Mouse (Mus musculus) thymus, postnatal 0 days (tissue): ENCODE measurements around the gene Adam33. TPM values are rescaled to one million over a fixed set of nuclear protein-coding genes. Genes with fewer than 3 reads are reported as not detected.
"Not testable (repeated sequence)": the region's sequence is repeated elsewhere in the genome, so short reads cannot be mapped to it uniquely, and the experiment has no call there.

Experiments used
- DNase-seq: peaks from one replicate; pipeline ENCODE4 v3.0.0-alpha.2; 2015; ENCODE audit warnings: low spot score
- polyA plus RNA-seq: library from polyadenylated mRNA; unstranded; fragments of >200 nt; fragmentation: Nextera tagmentation; extraction: Ambion mirVana; gene quantifications from 2 replicates; pipeline ENCODE4 v1.2.1, GENCODE M21; 2015

Gene Adam33
- polyA plus RNA-seq, 1 experiment from 2014 or later, result 0.91 TPM

DNA sequence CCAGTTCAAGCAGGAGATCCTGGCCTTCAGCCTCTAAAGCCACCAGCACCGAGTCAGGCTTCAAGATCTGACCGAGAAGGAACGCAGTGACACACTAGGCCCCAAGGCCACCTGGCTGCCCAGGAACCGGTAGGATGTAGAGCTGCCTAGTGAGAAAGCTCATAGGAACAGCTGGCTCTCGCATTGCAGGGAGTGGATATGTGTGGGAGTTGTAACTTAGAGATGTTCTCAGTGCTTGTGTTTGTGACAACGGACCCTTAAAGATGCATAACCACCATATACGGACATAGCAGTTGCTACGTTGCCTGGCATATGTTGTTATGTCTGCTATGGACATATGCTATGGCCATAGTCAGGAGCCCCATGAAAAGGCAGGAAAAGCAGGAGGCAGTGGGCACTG lies 4.9 kb downstream of the Adam33 start:
- no peak for DNase-seq

DNA sequence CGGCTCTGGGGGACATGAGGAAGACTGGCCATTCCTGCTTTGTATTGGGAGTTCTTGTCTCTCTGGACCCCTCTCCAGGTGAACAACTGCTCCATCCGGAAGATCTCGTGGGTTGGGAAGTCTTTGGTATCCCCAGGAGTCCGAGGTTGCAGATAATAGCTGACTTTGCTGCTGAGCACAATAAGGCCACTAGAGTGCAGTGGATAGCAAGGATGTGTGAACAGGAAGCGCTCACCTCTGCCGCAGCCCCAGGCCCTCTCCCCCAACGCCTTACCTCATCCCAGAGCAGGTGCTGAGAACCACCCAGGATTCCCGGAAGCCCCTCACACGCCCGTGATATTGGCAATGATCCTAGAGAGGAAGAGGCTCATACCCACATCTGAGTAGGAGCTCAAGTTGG lies 7.4 kb downstream of the Adam33 start:
- peak; percentile 56 for DNase-seq

DNA sequence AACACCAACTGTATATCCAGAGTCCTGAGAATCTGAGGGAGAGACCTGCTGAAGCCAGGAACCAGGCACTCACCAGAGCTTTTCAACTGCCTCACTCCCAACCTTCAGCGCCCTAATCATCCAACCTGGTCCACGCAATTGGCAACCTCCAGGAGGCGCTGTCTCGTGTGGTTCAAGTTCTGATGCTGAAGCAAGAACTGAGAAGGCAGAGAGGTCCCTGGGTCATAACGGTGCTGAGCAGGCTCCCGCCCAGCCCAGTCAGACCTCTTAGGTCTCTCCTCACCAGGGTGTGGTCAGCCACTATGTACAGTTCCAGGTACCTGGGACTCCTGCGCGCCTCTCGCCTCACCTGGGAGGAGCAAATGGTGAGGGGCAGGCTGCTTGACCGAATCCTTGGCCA lies 8.0 kb downstream of the Adam33 start:
- peak; percentile 63 for DNase-seq

DNA sequence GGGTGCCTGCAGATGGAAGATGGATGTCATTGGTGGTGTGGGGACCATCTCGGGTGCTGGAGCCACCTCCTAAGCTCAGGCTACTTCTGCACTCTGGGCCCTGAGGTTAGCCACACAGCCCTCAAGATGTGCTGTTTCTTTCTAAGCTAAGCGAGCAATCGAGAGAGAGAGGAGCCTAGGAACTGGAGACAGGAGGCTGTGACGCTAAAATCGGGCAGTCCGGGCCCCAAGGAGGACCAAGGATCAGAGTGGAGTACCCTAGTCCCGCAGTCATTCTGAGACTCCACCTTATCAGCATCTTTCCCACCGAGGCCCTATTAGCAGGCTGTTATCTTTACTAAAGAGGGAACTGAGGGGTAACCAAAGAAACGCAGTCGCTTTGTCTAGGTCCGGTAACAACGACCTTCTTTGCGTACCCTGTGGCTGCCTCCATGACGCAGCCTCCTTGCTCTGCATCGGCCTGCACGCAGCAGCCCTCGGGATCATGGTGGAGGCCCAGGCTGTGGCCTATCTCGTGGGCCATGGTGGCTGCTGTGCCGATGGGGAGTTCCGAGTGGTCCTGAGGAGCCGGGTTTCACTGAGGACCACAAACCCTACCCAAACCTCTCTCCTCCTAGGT lies 8.9 kb downstream of the Adam33 start:
- no peak for DNase-seq

DNA sequence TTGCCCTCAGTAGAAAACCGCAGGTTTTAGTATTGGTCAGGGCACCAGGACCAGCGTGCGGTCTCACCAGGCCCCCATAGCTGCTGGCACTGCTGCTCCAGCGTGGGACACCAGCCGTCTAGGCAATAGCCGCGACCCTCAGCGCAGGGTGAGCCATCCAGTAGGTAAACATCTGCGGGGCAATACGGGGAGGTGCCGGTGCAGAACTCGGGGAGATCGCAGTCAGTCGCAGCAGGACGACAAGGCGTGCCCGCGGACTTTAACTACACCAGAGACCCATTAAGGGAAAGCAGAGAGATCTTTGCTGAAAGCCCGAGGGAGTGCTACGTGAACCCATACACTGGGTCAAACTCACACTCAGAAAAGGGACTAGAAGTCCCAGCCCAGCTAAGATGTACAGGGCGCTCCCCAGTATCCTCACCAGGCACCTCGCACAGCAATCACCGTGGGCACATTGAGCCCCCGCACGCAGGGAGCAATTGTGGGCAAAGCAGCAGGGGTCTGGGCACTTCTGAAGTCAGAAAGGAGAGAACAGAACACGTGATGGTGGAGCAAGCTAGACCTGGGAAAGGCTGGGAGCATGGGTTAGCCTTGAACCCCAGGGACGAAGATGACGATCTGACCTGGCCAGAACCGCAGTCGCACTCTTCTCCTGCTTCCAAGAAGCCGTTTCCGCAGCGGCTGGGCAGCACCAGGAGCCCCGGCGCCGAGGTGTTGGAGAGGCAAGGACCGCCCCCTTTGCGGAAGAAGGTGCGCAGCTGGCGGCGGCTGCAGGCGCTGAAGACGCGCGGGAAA lies 9.6 kb downstream of the Adam33 start:
- peak; percentile 22 for DNase-seq

DNA sequence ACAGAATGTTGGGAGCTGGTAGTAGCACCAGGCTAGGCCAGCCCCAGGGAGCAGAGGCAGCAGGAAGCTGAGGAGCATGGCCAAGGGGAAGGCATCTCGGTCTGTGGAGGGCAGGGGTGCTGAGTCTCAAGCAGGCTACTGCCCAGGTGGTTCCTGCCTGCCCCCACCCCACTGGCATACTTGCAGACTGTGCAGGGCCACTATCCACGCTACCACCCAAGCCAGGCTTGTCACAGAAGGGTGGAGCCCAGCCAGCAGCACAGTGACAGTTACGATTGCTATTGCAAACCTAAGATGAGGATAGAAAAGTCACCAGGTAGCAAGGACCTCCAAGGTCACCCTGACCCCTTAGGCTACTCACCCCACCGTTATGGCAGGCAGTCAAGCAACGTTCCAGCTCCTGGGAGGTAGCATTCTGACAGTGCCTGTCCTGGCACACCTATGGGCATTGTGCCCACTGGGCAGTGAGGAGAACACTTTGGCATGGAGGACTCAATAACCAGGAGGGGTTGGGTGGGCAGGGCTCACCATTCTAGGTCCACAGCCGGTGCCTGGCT lies 10.7 kb downstream of the Adam33 start:
- DNase-seq, result no peak

DNA sequence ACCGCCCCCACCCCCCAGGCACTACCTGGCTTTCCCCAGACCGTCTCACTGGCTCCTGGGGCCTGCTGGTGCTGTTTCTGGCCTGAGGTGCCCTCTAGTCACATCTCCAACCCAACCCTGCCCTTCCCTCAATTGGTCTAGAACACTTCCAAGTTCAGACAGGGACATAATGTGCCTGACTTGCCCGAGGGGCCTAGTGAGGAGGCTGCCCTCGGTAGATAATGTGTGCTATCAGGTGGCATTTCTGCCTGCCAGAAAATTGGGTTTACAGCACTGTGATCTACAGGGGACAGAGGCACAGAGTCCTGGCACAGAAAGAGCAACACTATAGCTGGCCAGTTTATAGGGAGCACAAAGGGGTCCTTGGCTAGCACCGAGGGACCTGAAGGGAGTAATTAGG lies 11.6 kb downstream of the Adam33 start:
- DNase-seq, result no peak

DNA sequence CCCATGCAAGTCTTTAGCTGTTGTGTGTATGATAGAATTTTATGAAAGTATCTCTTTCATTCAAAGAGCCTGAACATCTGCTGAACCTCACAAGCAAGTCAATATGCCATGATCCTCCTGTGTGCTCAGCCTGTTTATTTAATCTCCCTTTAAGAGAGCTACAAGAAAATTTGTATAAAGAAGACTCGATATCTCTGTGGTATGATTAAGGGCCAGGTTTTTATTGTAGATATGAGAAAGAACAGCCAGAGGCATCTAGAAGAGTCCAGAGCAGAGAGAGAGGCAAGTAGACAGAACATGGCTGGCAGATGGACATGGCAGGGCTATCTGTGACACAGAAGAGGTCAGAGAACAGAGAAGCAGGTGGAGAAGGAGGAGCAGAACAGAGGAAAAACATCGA lies 17.6 kb downstream of the Adam33 start:
- DNase-seq, result no peak

DNA sequence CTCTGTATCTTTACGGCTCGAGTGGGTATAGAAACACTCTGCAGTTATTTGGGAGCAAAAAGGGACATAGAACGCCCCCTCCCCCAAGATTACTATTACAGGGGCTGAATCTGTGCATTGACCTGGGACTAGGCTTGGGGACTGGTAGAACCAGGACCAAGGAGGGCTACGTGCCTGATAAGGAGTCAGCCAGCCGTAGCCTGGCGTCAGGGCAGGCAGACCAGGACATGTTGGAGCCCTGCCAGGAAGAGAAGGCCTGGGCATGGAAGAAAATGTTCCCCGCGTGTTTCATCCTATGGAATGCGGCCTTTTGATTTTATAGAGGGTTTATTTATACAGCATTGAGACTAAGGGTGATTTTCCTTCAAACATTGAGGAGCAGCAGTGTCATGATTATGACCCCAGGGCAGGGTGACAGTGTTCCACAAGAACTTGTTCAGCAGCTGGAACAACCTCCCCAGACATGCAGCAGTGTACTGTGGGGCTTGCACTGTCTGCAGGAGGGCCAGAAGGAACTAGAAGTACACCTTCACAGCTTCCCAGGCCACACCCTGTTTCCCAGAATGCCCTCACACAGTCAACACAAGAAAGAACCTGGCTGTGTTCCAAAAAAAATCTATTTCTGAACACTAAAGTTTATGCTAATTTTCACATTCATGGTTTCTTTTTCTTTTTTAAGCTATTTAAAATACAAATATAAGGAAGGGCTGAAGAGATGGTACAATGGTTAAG lies 18.5 kb downstream of the Adam33 start:
- DNase-seq, result no peak

DNA sequence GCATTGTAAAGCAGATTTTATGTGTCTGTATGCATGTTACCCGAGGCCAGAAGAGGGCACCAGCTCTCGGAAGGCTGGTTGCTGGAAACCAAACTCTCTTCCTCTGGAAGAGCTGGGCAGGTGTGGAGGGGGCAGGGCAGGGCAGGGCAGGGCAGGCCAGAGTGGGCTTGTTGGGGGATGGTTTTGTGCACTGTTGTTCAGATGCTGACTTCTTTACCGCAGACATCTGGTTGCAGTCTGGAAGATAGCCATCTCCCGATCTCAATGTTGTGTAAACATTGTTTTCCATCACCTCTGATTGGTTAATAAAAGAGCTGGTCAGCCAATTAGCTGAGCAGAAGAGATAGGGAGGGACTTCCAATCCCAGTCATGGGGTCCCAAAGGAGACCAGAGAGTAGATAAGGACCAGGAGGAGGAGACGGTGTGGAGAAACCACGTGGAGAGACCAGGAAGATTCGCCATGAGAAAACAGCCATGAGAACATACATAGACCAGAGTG lies 19.2 kb downstream of the Adam33 start:
- DNase-seq, result no peak

DNA sequence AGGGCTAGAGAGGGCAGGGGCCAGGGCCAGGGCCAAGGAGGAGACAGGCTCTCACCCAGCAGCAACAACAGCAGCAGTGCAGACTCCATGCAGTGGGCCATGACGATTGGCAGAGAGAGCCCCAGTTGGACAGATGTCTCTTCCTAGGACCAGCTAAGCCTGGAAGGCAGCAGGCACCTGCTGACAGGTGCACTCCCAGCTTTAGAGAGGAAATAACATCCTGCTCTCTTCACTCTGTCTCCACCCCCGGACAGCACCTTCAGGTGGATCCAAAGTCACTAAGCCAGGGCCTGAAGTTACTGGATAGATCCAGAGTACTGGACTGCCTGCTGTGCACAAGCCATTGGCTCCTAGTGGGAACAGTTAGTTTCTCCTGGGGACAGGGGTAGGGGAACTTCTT lies 20.6 kb downstream of the Adam33 start, which contains the start of gene Gfra4:
Gene Gfra4 (minus strand): TSS at position 101 of the 400 bp plus-strand sequence.
- DNase-seq, result no peak

DNA sequence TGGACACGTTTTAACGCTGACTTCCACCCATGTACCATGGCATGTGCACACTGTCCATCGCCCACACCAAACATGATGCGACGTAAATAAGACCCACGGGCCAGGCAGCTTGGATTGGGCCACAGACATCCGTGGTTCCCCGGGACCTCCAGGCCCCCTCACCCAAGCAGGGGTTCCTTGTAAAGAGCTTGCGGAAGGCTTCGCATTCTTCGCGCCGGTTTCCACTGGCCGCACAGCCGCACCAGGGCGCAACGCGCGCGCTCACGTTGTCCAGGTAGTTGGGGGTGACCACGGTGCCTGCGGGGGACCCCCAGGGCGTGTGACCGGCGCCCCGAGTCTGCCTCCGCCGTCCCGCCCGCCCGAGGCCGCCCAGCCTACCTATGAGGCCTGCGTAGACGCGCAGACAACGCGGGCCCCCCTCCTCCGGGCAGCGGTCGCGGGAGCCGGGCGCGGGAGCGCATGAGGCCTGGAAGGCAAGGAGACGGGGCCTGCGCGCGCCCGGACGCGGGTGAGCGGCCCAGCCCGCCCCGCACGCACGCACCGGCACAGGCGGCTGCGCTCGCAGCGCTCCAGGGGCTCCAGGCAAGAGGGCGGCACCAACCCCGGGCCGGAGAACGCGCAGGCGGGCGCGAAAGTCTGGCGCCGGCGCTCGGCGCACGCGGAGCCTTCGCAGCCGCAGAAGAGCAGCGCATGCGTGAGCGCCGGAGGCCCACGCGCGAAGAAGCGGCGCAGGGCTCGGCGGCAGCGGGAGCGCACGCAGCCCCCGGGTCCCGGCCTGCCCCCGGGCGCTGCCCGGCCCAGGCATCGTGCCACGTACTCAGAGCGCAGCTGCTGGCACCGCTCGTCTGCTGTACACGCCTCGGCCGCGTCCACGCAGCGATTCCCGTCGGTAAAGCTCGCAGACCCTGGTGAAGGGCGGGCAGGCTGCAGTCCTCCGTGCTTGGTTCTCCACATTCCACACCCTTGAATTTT lies 22.5 kb downstream of the Adam33 start:
- DNase-seq, result no peak

DNA sequence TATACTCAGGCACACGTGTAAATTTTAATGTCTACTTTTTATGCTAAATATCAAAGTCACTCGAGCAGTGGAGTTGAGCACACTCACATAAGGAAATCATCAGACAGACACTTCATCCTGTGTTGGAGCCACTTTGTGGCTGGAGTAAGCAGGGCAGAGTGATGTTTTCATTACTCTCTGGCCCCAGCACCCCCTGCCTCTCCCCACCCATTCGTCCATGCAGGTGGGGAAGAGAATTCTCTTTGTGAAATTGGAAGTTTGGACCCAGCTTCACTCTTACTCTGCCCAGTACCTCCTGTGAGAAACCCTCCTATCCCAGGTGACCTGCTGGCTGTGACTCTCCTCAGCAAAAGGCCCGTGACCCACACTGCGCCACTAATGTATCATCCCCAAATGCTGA lies 24.9 kb downstream of the Adam33 start:
- no peak for DNase-seq

DNA sequence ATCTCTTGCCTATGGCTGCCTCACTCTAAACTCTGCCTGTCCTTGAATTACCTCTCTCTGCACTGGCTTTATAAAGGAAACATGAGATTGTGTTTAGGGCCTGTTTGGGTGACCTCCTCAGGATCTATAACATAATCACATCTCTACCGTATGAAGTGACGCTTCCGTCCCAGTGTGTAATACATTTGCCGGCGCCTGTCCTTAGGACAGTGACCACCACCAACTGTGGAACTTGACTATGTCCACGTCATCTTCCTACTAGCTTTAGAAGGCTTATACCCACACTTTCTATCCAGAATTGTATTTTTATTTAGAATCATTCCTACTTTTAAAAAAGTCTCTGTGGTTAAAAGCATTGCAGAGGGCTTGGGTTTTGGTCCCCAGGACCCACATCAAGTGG lies 25.4 kb downstream of the Adam33 start:
- DNase-seq, result no peak

DNA sequence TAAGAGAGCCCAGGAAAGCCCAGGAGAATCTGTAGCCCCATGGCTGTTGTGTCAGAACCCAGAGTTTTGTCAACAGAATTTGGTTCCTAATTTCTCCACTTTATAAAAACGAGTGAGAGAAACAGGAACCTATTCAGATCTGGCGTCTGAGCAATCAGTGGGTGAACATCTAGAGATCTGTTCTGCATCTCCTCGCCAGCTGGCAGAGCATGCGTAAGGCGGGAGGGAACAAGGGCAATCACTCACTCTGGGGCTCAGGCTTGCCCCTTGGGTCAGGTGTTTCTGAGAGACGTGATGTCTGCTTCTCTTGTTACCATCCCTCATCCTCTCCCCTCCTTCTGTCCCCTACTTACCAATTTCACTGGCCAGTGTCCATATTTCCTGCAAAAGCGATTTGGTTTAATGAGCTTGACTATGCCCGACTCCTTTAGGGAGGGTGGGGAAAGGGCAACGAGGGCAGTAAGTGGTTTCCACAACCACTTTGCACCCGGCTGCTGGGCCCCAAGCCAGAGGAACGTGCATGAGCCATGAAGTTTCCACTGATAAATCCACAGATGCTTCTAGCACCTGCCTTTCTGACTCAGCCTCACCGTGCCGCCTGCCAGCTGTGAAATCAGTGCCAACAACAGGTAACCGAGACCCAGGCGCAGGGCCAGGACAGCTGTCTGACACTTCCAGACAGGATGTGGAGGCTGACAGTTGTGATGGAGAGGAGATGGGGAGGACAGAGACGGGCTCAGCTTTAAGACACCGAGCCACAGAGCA lies 26.2 kb downstream of the Adam33 start:
- no peak for DNase-seq

DNA sequence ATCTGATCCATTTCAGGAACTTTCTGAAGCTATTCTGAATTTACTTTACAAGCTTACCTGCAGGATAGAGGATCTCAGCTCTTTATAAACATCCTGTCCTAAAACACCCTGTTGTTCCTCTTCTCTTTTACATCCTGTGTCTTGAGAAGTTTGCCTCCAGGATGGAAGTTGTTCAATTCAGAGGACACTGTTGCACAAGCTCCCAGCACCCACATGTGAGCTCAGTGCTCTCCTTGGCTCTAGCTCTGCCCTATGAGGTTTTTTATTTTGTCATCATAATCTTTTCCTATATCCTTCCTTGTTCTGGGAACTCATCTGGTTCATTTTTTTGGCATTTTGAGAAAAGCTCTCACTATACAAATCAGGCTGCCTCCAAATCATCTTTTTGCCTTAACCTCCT lies 26.9 kb downstream of the Adam33 start:
- no peak for DNase-seq

DNA sequence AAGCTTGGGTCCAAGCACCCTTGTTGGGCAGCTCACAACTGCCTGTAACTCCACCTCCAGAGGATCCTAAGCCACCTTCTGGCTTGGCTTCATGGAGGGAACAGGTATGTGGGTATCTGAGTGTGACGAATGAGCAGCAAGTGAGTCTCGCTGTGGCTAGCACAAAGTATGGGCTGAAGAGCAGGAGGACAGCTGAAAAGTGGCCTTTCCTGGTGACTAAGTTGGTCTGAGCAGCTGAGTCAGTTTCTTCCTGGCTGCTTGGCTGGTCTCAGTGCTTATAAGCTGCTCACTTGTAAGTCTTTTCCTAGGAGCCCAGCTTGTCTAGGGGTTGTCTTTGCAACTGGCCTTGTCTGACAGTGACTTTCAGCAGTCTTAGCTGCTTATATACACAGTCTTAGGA lies 27.3 kb downstream of the Adam33 start:
- DNase-seq, result no peak

DNA sequence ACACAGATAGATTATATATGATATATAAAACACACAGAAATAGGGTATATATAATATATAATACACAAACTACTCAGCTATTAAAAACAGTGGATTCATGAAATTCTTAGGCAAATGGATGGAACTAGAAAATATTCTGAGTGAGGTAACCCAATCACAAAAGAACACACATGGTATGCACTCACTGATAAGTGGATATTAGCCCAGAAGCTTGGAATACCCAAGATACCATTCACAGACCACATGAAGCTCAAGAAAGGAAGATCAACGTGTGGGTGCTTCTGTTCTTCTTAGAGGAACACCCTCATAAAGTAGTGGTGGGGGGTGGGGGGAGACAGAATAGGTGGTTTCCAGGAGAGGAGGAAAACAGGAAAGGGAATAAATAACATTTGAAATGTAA lies 32.2 kb downstream of the Adam33 start:
- not testable (repeated sequence) for DNase-seq

DNA sequence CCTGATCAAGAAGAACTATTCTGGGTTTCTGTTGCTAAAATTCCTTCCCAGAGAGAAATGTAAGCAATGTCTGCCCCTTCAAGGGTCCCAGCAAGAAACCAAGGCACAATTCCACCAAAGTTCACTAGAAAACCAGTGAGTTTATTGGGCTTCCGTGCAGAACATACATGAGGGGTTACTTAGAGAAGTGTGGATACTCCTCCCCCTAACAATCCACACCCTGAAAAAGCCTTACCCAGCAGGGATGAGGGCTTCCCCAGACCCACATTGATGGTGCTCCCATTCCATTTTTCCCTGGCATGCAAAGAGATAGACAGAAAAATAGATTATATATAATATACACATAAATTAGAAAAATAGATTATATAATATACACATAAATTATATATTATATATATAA lies 32.6 kb downstream of the Adam33 start:
- no peak for DNase-seq

DNA sequence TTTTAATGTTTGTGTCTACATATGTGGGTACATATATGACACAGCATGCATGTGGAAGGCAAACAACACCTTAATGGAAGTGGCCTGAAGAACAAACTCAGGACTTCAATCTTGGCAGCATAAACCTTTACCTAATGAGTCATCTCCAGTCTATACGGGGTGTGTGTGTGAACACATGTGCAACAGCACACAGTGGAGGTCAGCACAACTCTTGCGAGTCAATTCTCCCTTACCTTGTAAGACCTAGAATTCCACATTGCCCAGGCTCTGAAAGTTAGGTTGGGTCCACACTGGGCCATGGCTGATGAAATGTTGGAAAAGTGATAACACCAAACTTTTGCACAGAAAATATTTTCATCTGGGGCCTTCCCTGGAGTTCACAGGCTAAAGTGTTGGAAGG lies 33.1 kb downstream of the Adam33 start:
- DNase-seq, result no peak
